Mouse (Mus musculus) midbrain, embryonic 16.5 days (tissue): ENCODE results near the gene Ssbp3. TPM values are rescaled to one million over a fixed set of nuclear protein-coding genes. Genes with fewer than 3 reads are reported as not detected.

Experiments used
- ATAC-seq: fragments of 200-750 bp; cut with Nextera tagmentation; 2 replicates; pipeline ENCODE4 v1.8.0; 2017; ENCODE audit warnings: moderate TSS enrichment
- H3K27ac ChIP-seq: fragments of 300-500 bp; sonication (generic); 2 replicates; pipeline ENCODE4 v1.5.1; 2014; ENCODE audit warnings: mild to moderate bottlenecking, low read length, mixed read lengths
- H3K27me3 ChIP-seq: fragments of 300-500 bp; sonication (generic); 2 replicates; pipeline ENCODE4 v1.6.1; 2014; ENCODE audit warnings: low read depth, low read length, mixed read lengths; ENCODE audit not compliant: control insufficient read depth, insufficient read depth
- H3K36me3 ChIP-seq: fragments of 300-500 bp; sonication (generic); 2 replicates; pipeline ENCODE4 v1.6.1; 2014; ENCODE audit warnings: mild to moderate bottlenecking, low read length, moderate library complexity, mixed read lengths; ENCODE audit not compliant: control insufficient read depth, insufficient read depth
- H3K4me1 ChIP-seq: fragments of 300-500 bp; sonication (generic); 2 replicates; pipeline ENCODE4 v1.6.1; 2014; ENCODE audit warnings: mild to moderate bottlenecking, low read length, mixed read lengths; ENCODE audit not compliant: control insufficient read depth, insufficient read depth
- H3K4me2 ChIP-seq: fragments of 300-500 bp; sonication (generic); 2 replicates; pipeline ENCODE4 v1.6.1; 2014; ENCODE audit warnings: mild to moderate bottlenecking, low read length, mixed read lengths
- H3K4me3 ChIP-seq: fragments of 300-500 bp; sonication (generic); 2 replicates; pipeline ENCODE4 v1.5.1; 2014; ENCODE audit warnings: low read depth, mild to moderate bottlenecking, low read length, moderate library complexity, mixed read lengths
- H3K9ac ChIP-seq: fragments of 300-500 bp; sonication (generic); 2 replicates; pipeline ENCODE4 v1.6.1; 2014; ENCODE audit warnings: low read depth, low read length, mixed read lengths
- H3K9me3 ChIP-seq: fragments of 300-500 bp; sonication (generic); replicated peaks from 2 replicates; pipeline ENCODE4 v1.6.1; 2014; ENCODE audit warnings: mild to moderate bottlenecking, low read length, mixed read lengths; ENCODE audit not compliant: control insufficient read depth, poor library complexity, severe bottlenecking
- WGBS: fragments of 180-500 bp; shearing (Covaris S2); extraction: QIAGEN DNeasy Blood & Tissue Kit; methylation state at CpG from one replicate; pipeline ENCODE4 v1.1.7; 2014; 5-methylcytosine and 5-hydroxymethylcytosine counted together
- polyA plus RNA-seq: library from polyadenylated mRNA; unstranded; fragments of >200 nt; fragmentation: Nextera tagmentation; extraction: Ambion mirVana; gene quantifications from 2 replicates; pipeline ENCODE4 v1.2.1, GENCODE M21; 2015

Gene Ssbp3
- polyA plus RNA-seq, 1 experiment from 2014 or later = 129 TPM

DNA sequence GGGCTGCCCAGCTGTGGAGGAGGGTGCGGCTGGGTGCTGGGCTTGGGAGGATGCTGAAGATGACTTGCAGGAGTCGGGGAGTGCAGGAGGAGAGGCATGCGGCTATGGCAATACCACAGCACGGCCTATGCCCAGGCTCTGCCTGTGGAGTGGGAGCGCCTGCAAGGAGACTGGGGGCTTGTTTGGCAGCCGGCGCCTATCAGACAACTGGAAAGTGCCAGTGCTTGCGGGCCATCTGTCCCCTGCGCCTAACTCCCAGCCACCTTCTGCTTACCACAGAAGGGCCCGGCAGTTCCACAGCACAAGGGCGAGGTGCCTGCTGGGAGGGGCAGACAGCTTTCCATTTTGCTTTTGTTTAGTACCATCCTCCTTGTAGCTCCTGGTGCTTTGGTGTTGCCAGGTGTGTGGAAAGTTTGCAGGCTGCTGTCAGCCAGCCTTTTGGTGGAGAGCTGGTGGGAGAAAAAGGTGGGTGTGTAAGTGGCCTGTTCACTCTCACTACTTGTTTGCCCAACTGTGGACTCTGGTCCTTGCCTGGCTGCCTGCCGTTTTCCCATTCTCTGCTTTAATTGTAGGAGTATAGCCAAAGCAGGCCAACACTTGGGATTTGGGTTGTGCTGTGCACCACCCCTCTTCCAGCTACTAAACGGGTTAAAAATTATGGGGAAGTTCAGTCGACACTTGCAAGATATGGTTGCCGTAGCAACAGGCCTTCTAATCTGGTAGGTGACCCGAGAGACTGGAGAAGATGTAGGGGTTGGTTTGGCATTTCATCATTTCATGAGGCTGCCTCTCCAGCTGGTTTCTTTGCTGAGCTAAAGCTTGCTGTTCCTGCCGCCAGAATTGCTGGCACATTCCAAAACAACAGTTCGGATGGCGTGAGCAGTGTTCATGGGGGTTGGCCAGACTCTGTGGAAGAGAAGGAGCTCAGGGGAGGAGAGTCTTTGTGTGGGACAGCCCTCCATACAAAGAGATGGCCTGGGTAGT is 45.5 kb downstream of the Ssbp3 start:
- peaks cover 55% of the 10 kb centered on the region for H3K4me1 ChIP-seq
- H3K9me3 ChIP-seq = no peaks in the 10 kb centered on the region
- H3K4me2 ChIP-seq = peak overlapping the region; percentile 38
- no peaks in the 10 kb centered on the region for H3K36me3 ChIP-seq
- H3K27ac ChIP-seq = peak overlapping the region; percentile 78
- no peaks in the 10 kb centered on the region for H3K27me3 ChIP-seq
- H3K4me3 ChIP-seq = no peak overlapping the region
- ATAC-seq = peak; percentile 26
- WGBS = 26% methylated on average over 19 of the region's 19 CpGs
- peak overlapping the region; percentile 22; the same call in 1 of the 2 replicates for H3K9ac ChIP-seq

DNA sequence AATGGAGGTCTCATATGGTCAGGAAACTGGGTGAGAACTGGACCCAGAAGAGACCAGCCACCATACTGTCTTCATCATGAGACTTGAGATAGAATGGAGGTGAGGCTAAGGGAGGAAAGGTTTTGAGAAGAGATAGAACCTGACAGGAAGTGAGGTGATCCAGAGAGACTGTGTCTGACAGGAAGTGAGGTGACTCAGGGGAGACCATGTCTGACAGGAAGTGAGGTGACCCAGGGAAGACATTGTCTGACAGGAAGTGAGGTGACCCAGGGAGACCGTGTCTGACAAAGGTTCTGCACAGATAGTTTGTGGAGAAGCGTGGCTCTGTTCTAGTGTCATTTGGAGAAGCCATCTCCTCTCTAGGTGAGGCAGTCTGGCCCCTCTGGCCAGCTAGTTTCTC is 47.6 kb downstream of the Ssbp3 start:
- H3K9ac ChIP-seq = no peak overlapping the region
- peaks cover 57% of the 10 kb centered on the region for H3K4me1 ChIP-seq
- no peaks in the 10 kb centered on the region for H3K27me3 ChIP-seq
- H3K9me3 ChIP-seq = no peaks in the 10 kb centered on the region
- no peak for ATAC-seq
- no peak overlapping the region for H3K4me3 ChIP-seq
- no peak overlapping the region for H3K4me2 ChIP-seq
- WGBS = 100% methylated on average over 2 of the region's 2 CpGs
- no peaks in the 10 kb centered on the region for H3K36me3 ChIP-seq
- no peak overlapping the region for H3K27ac ChIP-seq

DNA sequence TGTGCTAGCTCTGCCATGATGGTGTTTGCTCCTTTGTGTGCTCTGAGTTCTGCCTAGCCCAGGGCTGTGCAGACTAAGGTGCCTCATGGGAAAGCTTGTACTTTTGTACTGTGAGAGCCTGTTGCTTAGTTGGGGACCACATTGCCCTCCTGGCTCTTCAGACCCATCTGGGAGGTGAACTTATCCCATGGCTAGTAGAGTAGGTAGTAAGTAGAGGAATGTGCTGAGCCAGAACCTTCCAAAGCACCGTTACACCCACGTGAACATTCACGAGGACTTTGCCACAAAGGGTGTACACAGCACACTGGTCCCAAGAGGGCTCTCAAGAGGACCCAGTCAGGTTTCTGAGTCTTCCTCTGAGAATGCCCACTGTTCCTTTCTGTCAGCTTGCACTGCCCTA is 48.1 kb downstream of the Ssbp3 start:
- Histone ChIP-seq H3K4me1 (peaks cover 55% of the 10 kb centered on the region), H3K27me3 (no peaks in the 10 kb centered on the region), H3K27ac (no peak overlapping the region), H3K36me3 (no peaks in the 10 kb centered on the region), H3K4me3 (no peak overlapping the region), H3K9ac (no peak overlapping the region), H3K9me3 (no peaks in the 10 kb centered on the region), H3K4me2 (no peak overlapping the region)
- no peak for ATAC-seq
- whole genome bisulfite sequencing = 85% methylated on average over 3 of the region's 3 CpGs

DNA sequence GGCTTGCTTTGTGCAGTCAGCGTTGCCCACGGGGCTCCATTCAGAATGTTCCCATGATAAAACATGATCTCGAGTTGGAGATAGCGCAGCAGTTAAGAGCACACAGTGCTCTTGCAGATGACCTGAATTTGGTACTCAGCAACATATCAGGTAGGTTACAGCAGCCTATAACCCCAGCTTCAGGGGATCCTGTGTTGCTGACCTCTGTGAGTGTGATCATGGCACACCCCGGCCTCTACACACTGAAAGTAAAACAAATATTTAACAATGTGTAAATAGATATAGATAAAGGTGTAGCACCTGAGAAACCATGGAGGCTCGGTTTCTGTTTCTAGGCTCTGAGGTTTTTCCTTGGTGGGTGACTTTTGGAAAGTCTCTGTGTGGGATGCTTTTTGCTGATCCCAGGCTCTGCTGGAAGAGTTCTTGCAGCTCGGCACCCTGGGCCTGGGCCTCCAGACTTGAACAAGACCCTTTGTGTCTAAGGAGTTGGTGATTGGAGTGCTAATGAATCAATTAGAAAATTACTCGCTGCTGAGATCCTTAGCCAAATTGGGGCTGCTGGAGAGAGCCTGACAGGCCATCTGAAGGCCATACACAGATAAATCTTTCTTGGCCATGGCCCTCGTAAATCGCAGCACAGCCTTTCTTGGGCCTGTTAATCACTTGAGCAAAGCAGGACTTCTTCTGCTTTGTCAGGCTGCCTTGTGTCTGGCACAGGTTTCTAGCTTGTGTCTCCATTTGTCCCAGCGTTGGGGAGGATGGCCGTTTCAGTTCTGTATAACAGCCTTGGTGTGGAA is 49.2 kb downstream of the Ssbp3 start:
- Histone ChIP-seq H3K27me3 (no peaks in the 10 kb centered on the region), H3K4me3 (no peak overlapping the region), H3K27ac (peak overlapping the region; percentile 6; the same call in 1 of the 2 replicates), H3K4me1 (peaks cover 44% of the 10 kb centered on the region), H3K36me3 (no peaks in the 10 kb centered on the region), H3K9me3 (no peaks in the 10 kb centered on the region), H3K9ac (no peak overlapping the region), H3K4me2 (no peak overlapping the region)
- no peak for ATAC-seq
- 67% methylated on average over 12 of the region's 12 CpGs for WGBS

DNA sequence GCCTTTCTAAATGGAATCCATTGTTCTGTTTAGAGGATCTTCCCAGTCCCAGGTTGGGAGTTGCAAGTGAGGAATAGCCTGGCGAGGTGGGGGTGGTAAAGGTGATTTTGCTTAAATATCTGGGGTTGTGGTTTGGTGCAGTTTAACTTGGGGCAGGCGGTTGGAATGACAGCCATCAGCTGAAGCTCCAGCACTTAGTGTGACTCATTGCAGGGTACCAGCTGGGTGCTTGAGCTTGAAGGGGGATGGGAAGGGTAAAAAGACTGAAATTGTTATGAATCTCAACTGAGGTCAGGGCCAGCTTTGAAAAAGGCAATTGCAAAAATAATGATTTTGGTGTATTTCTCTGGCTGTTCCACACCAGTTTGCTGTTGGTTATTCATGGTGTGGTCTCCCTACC is 50.0 kb downstream of the Ssbp3 start:
- no peak for ATAC-seq
- H3K9me3 ChIP-seq = no peaks in the 10 kb centered on the region
- peaks cover 37% of the 10 kb centered on the region for H3K4me1 ChIP-seq
- no peak overlapping the region for H3K9ac ChIP-seq
- H3K4me3 ChIP-seq = no peak overlapping the region
- H3K36me3 ChIP-seq = no peaks in the 10 kb centered on the region
- H3K4me2 ChIP-seq = no peak overlapping the region
- H3K27ac ChIP-seq = peak overlapping the region; percentile 6; the same call in 1 of the 2 replicates
- 92% methylated on average over 2 of the region's 2 CpGs for WGBS
- H3K27me3 ChIP-seq = no peaks in the 10 kb centered on the region

DNA sequence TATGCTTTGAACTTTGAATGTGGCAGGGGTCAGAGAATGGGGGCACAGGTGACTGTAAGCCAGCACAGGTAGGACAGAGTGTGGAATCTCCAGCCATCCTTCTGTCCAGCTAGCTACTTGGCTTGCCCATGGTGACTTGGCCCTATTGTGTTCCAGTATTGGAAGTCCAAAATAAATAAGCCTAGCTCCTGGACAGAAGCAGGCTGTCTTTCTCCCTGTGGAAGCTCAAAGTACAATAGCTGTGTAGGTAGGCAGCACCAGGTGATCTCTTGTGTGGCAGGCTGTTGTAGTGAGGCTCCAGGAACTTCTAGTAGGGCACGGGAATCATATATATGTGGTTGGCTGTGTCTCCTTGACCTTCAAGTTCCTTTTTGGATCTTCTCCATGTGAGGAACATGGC is 50.8 kb downstream of the Ssbp3 start:
- Histone ChIP-seq H3K36me3 (no peaks in the 10 kb centered on the region), H3K9ac (no peak overlapping the region), H3K27me3 (no peaks in the 10 kb centered on the region), H3K4me1 (peaks cover 28% of the 10 kb centered on the region), H3K4me3 (no peak overlapping the region), H3K4me2 (no peak overlapping the region), H3K9me3 (no peaks in the 10 kb centered on the region), H3K27ac (no peak overlapping the region)
- no peak for ATAC-seq
- 97% methylated on average over 1 of the region's 1 CpGs for WGBS

DNA sequence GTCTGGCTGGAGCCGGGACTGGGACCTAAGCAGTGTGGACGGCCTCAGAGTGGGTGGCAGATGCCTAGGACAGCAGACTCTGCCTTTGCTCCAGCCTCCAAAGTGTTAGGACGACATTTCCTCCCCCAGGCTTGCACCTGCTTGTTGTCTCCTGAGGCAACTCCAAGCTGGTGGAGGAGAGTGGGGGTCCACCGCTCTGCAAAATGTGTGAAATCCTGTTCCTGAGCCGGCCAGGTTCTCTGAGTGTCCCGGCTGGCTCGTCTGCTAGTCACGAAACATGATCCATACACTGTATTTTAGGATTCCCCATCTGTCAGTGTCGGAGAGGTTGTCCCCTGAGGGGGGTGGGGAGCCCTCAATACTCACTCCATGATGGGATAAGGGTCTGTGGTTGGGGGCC is 53.9 kb downstream of the Ssbp3 start:
- ATAC-seq = no peak
- H3K36me3 ChIP-seq = no peaks in the 10 kb centered on the region
- H3K4me1 ChIP-seq = peaks cover 18% of the 10 kb centered on the region
- H3K4me3 ChIP-seq = no peak overlapping the region
- no peak overlapping the region for H3K9ac ChIP-seq
- H3K4me2 ChIP-seq = no peak overlapping the region
- no peaks in the 10 kb centered on the region for H3K9me3 ChIP-seq
- 78% methylated on average over 9 of the region's 9 CpGs for WGBS
- H3K27ac ChIP-seq = no peak overlapping the region
- no peaks in the 10 kb centered on the region for H3K27me3 ChIP-seq

DNA sequence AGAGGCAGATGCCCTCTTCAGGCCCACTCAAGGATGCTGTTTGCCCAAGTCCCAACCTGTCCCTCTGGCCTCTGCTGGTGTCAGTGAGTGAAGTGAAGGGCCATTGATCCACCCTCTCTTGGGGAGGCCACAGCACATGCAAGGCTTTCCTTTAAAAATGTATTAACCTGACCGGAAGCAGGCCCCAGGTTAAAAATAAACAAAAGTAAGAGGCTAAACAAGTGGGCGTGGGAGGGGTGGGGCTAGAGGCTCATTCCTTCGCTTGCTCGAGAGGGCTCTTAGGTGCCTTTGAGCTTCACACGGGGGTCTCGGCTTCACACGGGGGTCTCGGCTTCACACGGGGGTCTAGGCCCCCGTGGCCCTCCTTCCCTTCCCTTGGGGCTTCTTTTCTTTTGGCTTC is 54.5 kb downstream of the Ssbp3 start:
- 74% methylated on average over 10 of the region's 10 CpGs for WGBS
- Histone ChIP-seq H3K36me3 (no peaks in the 10 kb centered on the region), H3K4me2 (no peak overlapping the region), H3K4me3 (no peak overlapping the region), H3K27me3 (no peaks in the 10 kb centered on the region), H3K9ac (no peak overlapping the region), H3K9me3 (no peaks in the 10 kb centered on the region), H3K4me1 (peaks cover 12% of the 10 kb centered on the region), H3K27ac (no peak overlapping the region)
- ATAC-seq = no peak

DNA sequence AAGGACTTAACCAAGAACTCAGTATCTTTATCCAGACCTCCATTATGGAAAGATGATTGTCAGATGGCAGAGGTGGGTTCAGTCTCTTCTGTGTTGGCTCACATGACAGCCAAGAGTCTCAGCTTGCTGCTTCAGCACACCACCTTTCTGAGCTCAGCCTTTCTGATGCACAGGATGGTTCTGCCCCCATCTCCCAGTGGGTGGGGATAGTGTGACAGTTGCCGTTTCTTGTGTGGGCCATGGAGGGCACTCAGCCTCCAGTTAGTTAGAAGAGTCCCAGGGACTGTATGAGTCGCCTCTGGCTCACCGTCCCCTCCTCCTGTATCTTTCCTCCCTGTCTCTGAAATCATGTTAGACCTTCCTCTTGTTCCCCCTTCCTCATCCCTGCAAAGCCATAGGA is 55.9 kb downstream of the Ssbp3 start:
- ATAC-seq = no peak
- Histone ChIP-seq H3K36me3 (no peaks in the 10 kb centered on the region), H3K9me3 (no peaks in the 10 kb centered on the region), H3K27ac (no peak overlapping the region), H3K4me1 (peaks cover 4% of the 10 kb centered on the region), H3K4me3 (no peak overlapping the region), H3K4me2 (no peak overlapping the region), H3K9ac (no peak overlapping the region), H3K27me3 (no peaks in the 10 kb centered on the region)
- WGBS = 73% methylated on average over 3 of the region's 3 CpGs
